Mouse (Mus musculus) hindbrain, embryonic 13.5 days (tissue): ENCODE data around the gene Saxo1. TPM values are rescaled to one million over a fixed set of nuclear protein-coding genes. Genes with fewer than 3 reads are reported as not detected.

Source experiments
- ATAC-seq: fragments of 200-750 bp; cut with Nextera tagmentation; 2 replicates; pipeline ENCODE4 v1.8.0; 2017; ENCODE audit warnings: moderate TSS enrichment; ENCODE audit not compliant: low FRiP score
- H3K27ac ChIP-seq: fragments of 300-500 bp; sonication (generic); 2 replicates; pipeline ENCODE4 v1.5.1; 2015; ENCODE audit warnings: inconsistent platforms, mild to moderate bottlenecking, moderate library complexity
- H3K27me3 ChIP-seq: fragments of 300-500 bp; sonication (generic); 2 replicates; pipeline ENCODE4 v1.6.1; 2015; ENCODE audit warnings: mild to moderate bottlenecking, inconsistent platforms
- H3K36me3 ChIP-seq: fragments of 300-500 bp; sonication (generic); 2 replicates; pipeline ENCODE4 v1.6.1; 2015; ENCODE audit warnings: mild to moderate bottlenecking, inconsistent platforms
- H3K4me1 ChIP-seq: fragments of 300-500 bp; sonication (generic); replicated peaks from 2 replicates; pipeline ENCODE4 v1.6.1; 2015; ENCODE audit warnings: inconsistent platforms
- H3K4me2 ChIP-seq: fragments of 300-500 bp; sonication (generic); 2 replicates; pipeline ENCODE4 v1.6.1; 2015; ENCODE audit warnings: inconsistent platforms, mild to moderate bottlenecking, moderate library complexity
- H3K4me3 ChIP-seq: fragments of 300-500 bp; sonication (generic); 2 replicates; pipeline ENCODE4 v1.5.1; 2015; ENCODE audit warnings: mild to moderate bottlenecking, inconsistent platforms
- H3K9ac ChIP-seq: fragments of 300-500 bp; sonication (generic); 2 replicates; pipeline ENCODE4 v1.6.1; 2015; ENCODE audit warnings: mild to moderate bottlenecking, inconsistent platforms
- H3K9me3 ChIP-seq: fragments of 300-500 bp; sonication (generic); 2 replicates; pipeline ENCODE4 v1.6.1; 2016; ENCODE audit warnings: inconsistent platforms
- WGBS: fragments of 180-500 bp; shearing (Covaris S2); methylation state at CpG from one replicate; pipeline ENCODE4 v1.1.7; 2015; 5-methylcytosine and 5-hydroxymethylcytosine counted together
- polyA plus RNA-seq: library from polyadenylated mRNA; unstranded; fragments of >200 nt; fragmentation: Nextera tagmentation; extraction: Ambion mirVana; gene quantifications from 2 replicates; pipeline ENCODE4 v1.2.1, GENCODE M21; 2015

Saxo1 gene
- polyA plus RNA-seq, 1 experiment from 2014 or later: not detected

DNA sequence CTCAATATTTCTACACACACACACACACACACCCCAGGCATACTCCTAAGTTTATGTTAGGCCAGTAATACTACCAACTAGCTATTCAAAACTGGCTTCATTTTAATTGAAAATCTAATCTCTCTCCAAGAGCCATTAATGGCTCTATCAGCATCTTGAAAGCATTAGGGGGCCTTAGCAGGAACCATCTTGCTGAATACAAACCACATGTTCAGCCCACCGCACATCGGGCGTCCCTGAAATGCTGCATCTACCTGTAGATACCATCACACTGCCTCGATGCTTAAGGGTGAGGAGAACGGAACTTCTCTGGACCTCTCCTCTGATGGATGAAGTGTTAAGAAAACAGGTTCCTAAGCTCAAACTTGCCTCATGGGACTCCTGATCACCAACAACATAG lies 93.3 kb downstream of the Saxo1 start:
- no peaks in the 10 kb centered on the region for H3K4me1 ChIP-seq
- H3K27ac ChIP-seq: no peak overlapping the region
- H3K4me3 ChIP-seq: no peak overlapping the region
- ATAC-seq: no peak
- no peak overlapping the region for H3K9ac ChIP-seq
- no peak overlapping the region for H3K4me2 ChIP-seq
- no peaks in the 10 kb centered on the region for H3K27me3 ChIP-seq
- H3K9me3 ChIP-seq: no peaks in the 10 kb centered on the region
- 92% methylated on average over 5 of the region's 5 CpGs for WGBS
- no peaks in the 10 kb centered on the region for H3K36me3 ChIP-seq

GRCm38 (mm10) chr4:86450468-86450867 lies 107.7 kb downstream of the Saxo1 start:
- H3K4me1 ChIP-seq: no peaks in the 10 kb centered on the region
- no peaks in the 10 kb centered on the region for H3K27me3 ChIP-seq
- no peak overlapping the region for H3K27ac ChIP-seq
- ATAC-seq: no peak
- no peaks in the 10 kb centered on the region for H3K9me3 ChIP-seq
- no peaks in the 10 kb centered on the region for H3K36me3 ChIP-seq
- H3K4me2 ChIP-seq: no peak overlapping the region
- 88% methylated on average over 3 of the region's 3 CpGs for WGBS
- H3K4me3 ChIP-seq: no peak overlapping the region
- H3K9ac ChIP-seq: no peak overlapping the region

GRCm38 (mm10) chr4:86436336-86436735 lies 121.8 kb downstream of the Saxo1 start:
- Histone ChIP-seq H3K9me3 (no peaks in the 10 kb centered on the region), H3K9ac (no peak overlapping the region)
- WGBS: 87% methylated on average over 3 of the region's 3 CpGs

GRCm38 (mm10) chr4:86435631-86436030 lies 122.5 kb downstream of the Saxo1 start:
- Histone ChIP-seq H3K9ac (no peak overlapping the region), H3K27ac (no peak overlapping the region), H3K4me3 (no peak overlapping the region), H3K4me1 (no peaks in the 10 kb centered on the region), H3K4me2 (no peak overlapping the region), H3K9me3 (no peaks in the 10 kb centered on the region), H3K27me3 (no peaks in the 10 kb centered on the region), H3K36me3 (no peaks in the 10 kb centered on the region)
- 93% methylated on average over 3 of the region's 3 CpGs for WGBS
- no peak for ATAC-seq

More at GRCm38 (mm10) chr4:86436336-86436735, 121.8 kb downstream of the Saxo1 start:
- H3K4me3 ChIP-seq: no peak overlapping the region
- H3K4me1 ChIP-seq: no peaks in the 10 kb centered on the region
- no peak overlapping the region for H3K27ac ChIP-seq
- no peak overlapping the region for H3K4me2 ChIP-seq
- H3K27me3 ChIP-seq: no peaks in the 10 kb centered on the region
- H3K36me3 ChIP-seq: no peaks in the 10 kb centered on the region
- no peak for ATAC-seq

DNA sequence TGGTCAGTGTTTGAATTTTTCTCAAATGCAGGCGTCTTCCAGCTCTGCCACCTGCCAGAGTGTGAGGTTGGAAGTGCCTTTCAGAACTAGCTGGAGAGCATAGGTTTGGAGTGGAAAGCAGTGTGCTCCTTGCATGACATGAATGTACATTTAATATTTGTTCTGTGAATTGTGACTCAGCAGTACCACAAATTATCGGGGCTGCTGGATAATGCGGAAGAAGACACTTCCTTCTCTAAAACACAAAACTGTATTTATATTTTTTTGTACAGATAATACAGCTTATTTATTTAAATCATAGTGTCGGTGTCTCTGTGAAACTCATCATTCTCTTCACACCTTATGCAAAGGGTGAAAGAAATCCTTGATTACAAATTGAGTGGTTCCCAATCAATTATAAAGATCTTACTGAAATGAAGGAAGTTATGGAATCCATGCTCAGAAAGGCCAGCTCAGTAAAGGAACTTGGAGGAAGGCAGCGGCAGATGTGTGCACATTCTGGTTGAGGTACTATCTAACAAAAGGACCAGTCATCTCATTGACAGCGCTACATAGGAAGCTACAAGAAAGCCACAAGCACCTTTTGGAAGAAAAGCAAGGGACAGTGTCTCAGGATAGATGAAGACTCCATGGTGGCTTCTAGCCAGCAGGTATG lies 129.9 kb downstream of the Saxo1 start:
- no peak overlapping the region for H3K27ac ChIP-seq
- WGBS: 94% methylated on average over 6 of the region's 6 CpGs

GRCm38 (mm10) chr4:86427312-86427711 lies 130.8 kb downstream of the Saxo1 start:
- H3K36me3 ChIP-seq: no peaks in the 10 kb centered on the region
- 69% methylated on average over 5 of the region's 5 CpGs for WGBS

More for the DNA sequence above, 129.9 kb downstream of the Saxo1 start:
- ATAC-seq: no peak
- Histone ChIP-seq H3K27me3 (no peaks in the 10 kb centered on the region), H3K9me3 (no peaks in the 10 kb centered on the region), H3K36me3 (no peaks in the 10 kb centered on the region), H3K4me1 (peaks cover 5% of the 10 kb centered on the region; the same call in 1 of the 2 replicates), H3K4me2 (no peak overlapping the region), H3K9ac (no peak overlapping the region), H3K4me3 (no peak overlapping the region)

GRCm38 (mm10) chr4:86426549-86426948 lies 131.6 kb downstream of the Saxo1 start:
- Histone ChIP-seq H3K36me3 (no peaks in the 10 kb centered on the region), H3K27ac (no peak overlapping the region), H3K9ac (no peak overlapping the region), H3K4me3 (no peak overlapping the region), H3K4me2 (no peak overlapping the region), H3K9me3 (no peaks in the 10 kb centered on the region), H3K27me3 (no peaks in the 10 kb centered on the region), H3K4me1 (peaks cover 5% of the 10 kb centered on the region; the same call in 1 of the 2 replicates)
- 36% methylated on average over 11 of the region's 11 CpGs for WGBS
- ATAC-seq: no peak

More at GRCm38 (mm10) chr4:86427312-86427711, 130.8 kb downstream of the Saxo1 start:
- no peak overlapping the region for H3K4me2 ChIP-seq
- H3K9ac ChIP-seq: no peak overlapping the region
- peaks cover 5% of the 10 kb centered on the region; the same call in 1 of the 2 replicates for H3K4me1 ChIP-seq
- H3K4me3 ChIP-seq: no peak overlapping the region
- no peak for ATAC-seq
- H3K9me3 ChIP-seq: no peaks in the 10 kb centered on the region
- H3K27ac ChIP-seq: no peak overlapping the region
- H3K27me3 ChIP-seq: no peaks in the 10 kb centered on the region

DNA sequence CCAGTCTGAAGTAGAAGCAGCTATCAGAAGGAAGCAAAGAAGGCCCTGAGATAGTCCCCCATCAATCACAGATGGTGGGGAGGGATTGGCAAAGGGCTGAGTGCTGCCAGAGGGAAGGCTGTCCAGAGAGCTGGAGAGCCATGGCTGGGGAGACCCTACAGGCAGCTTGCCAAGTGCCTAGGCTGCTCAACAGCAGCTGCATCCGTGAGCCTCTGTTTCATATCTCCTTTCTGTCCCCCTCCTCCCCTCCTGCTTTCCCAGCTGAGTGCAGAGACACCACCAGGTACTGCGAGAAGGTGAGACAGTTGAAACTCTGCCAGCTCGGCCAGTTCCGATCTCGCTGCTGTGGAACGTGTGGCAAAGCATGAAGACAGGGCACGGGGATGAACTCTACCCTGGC lies 132.5 kb downstream of the Saxo1 start:
- H3K9me3 ChIP-seq: no peaks in the 10 kb centered on the region
- no peak for ATAC-seq
- H3K27ac ChIP-seq: no peak overlapping the region
- H3K27me3 ChIP-seq: no peaks in the 10 kb centered on the region
- no peak overlapping the region for H3K4me3 ChIP-seq
- 81% methylated on average over 7 of the region's 7 CpGs for WGBS
- no peaks in the 10 kb centered on the region for H3K36me3 ChIP-seq
- H3K4me2 ChIP-seq: no peak overlapping the region
- no peak overlapping the region for H3K9ac ChIP-seq
- peaks cover 5% of the 10 kb centered on the region; the same call in 1 of the 2 replicates for H3K4me1 ChIP-seq

DNA sequence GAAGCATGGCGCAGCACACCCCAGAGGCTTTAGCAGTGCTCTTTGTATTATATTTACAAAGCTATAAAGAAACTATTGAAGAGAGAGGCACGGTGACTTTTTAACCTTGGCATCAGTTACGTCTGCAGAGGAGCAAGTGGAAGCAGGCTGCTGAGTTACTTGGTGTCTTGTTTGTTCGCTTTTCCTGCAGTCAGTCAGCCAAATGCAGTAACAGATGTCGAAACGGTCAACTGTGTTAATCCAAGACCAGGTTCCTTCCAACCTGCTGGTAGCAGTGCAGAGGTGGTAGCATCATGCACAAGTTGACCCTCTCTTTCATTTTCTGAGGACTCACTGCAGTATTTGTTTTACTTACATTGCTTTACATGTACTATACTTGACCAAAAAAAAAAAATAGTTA lies 135.5 kb downstream of the Saxo1 start:
- H3K27me3 ChIP-seq: no peaks in the 10 kb centered on the region
- no peak for ATAC-seq
- no peaks in the 10 kb centered on the region for H3K9me3 ChIP-seq
- no peaks in the 10 kb centered on the region; the same call in 1 of the 2 replicates for H3K36me3 ChIP-seq
- H3K4me3 ChIP-seq: no peak overlapping the region
- no peak overlapping the region for H3K4me2 ChIP-seq
- peaks cover 5% of the 10 kb centered on the region; the same call in 1 of the 2 replicates for H3K4me1 ChIP-seq
- WGBS: 62% methylated on average over 6 of the region's 6 CpGs
- no peak overlapping the region for H3K9ac ChIP-seq
- no peak overlapping the region for H3K27ac ChIP-seq

DNA sequence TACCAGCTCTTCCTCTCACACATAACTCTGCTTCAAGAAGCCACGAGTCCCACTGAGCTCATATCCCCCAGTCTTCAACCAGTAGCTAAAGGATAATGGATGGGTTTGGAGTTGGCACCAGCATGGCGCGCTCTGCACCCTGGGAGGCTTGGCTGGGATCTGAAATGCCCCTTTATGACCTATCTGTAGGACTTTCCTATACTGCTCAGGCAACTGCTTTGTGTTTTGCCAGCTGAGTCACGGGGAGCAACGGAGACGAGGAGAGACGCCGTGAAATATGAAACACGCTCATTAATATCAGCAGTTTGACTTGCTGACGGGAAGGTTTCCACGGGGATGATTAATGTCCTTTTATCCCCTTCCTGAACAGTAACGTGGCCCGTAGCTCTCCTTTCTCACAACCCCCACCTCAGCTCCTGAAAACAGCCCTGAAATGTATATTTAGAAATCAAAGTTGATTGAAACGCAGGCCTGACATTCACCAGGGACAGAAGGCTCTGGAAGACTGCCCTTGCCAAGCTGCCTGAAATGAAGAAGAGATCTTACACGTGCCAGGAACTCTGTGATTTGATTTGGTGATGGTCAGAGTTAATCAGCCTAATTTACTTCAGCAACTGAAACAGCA lies 141.6 kb downstream of the Saxo1 start:
- WGBS: 50% methylated on average over 15 of the region's 15 CpGs

DNA sequence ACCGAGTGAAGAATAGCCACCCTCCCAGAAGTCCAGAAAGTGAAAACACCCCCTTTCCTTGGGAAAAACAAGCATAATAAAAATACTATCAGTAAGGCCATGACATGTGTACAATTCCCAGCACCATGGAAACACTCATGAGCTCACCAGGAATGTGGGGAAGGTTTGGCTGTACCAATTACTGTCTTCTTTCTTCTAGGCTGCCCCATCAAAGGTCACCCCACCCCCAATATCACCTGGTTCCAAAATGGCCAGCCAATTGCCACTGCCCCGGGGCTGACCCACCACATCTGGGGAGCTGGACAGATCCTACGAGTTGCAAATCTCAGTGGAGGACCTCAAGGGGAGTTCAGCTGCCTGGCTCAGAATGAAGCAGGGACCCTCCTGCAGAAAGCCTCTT lies 144.7 kb downstream of the Saxo1 start:
- no peak overlapping the region for H3K4me2 ChIP-seq
- no peaks in the 10 kb centered on the region for H3K9me3 ChIP-seq
- H3K27me3 ChIP-seq: no peaks in the 10 kb centered on the region
- no peak overlapping the region for H3K4me3 ChIP-seq
- WGBS: 15% methylated on average over 3 of the region's 3 CpGs
- H3K9ac ChIP-seq: no peak overlapping the region
- H3K4me1 ChIP-seq: peaks cover 13% of the 10 kb centered on the region; the same call in 1 of the 2 replicates
- H3K27ac ChIP-seq: no peak overlapping the region
- 0 out of 2 replicates have a peak, but pooled peaks have one; percentile 49 for ATAC-seq
- no peaks in the 10 kb centered on the region; the same call in 1 of the 2 replicates for H3K36me3 ChIP-seq

More for the DNA sequence above, 141.6 kb downstream of the Saxo1 start:
- Histone ChIP-seq H3K27ac (no peak overlapping the region), H3K27me3 (no peaks in the 10 kb centered on the region), H3K9me3 (no peaks in the 10 kb centered on the region), H3K4me1 (peaks cover 10% of the 10 kb centered on the region; the same call in 1 of the 2 replicates), H3K4me2 (0 out of 2 replicates have a peak overlapping the region, but pooled peaks have one; percentile 7), H3K4me3 (no peak overlapping the region), H3K9ac (no peak overlapping the region), H3K36me3 (no peaks in the 10 kb centered on the region; the same call in 1 of the 2 replicates)
- ATAC-seq: peak; percentile 57; the same call in 1 of the 2 replicates

DNA sequence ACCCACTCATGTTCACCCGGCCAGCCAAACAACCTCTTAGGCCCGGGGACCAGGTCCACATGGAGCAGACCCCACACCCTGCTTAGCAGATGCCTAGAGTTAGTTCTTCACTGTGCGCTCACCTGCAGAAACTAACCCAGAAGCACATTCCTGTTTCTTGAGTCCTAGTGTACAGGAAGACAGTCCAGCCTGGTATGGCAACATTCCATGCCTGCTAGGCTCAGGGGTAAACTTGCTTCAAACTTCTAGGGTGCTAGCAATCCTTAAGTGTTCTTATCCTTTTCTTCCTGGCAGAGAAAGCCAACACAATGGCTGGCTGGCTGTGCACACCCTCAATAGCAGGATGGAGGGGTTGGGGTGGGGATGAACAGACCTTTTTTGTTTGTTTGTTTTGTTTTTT lies 147.2 kb downstream of the Saxo1 start:
- H3K27me3 ChIP-seq: no peaks in the 10 kb centered on the region
- ATAC-seq: no peak
- H3K36me3 ChIP-seq: no peaks in the 10 kb centered on the region
- H3K9me3 ChIP-seq: no peaks in the 10 kb centered on the region
- H3K4me3 ChIP-seq: no peak overlapping the region
- H3K9ac ChIP-seq: no peak overlapping the region
- 96% methylated on average over 3 of the region's 3 CpGs for WGBS
- no peak overlapping the region for H3K4me2 ChIP-seq
- H3K27ac ChIP-seq: no peak overlapping the region
- peaks cover 12% of the 10 kb centered on the region for H3K4me1 ChIP-seq
